Mouse (Mus musculus) CH12.LX (cell line): ENCODE measurements around the gene Pak7.

Source experiments
- MAFK ChIP-seq: IDR thresholded peaks from 2 replicates; pipeline ENCODE4 v1.6.1; 2011; ENCODE audit warnings: low read length, improper control_type of control experiment; ENCODE audit not compliant: insufficient replicate concordance
- MXI1 ChIP-seq: IDR thresholded peaks from 2 replicates; pipeline ENCODE4 v1.6.1; 2011; ENCODE audit warnings: mild to moderate bottlenecking, low read depth, low read length, improper control_type of control experiment
- POLR2A ChIP-seq: IDR thresholded peaks from 2 replicates; pipeline ENCODE4 v1.6.1; 2011; ENCODE audit warnings: low read depth, mild to moderate bottlenecking, improper control_type of control experiment, low read length
- RCOR1 ChIP-seq: conservative IDR thresholded peaks from 2 replicates; pipeline ENCODE4 v1.6.1; 2012; ENCODE audit warnings: low read depth, mild to moderate bottlenecking, inconsistent platforms, low read length, improper control_type of control experiment
- SMC3 ChIP-seq: IDR thresholded peaks from 2 replicates; pipeline ENCODE4 v1.6.1; 2011; ENCODE audit warnings: low read depth, low read length, improper control_type of control experiment
- TBP ChIP-seq: conservative IDR thresholded peaks from 2 replicates; pipeline ENCODE4 v1.6.1; 2011; ENCODE audit warnings: low read depth, low read length, improper control_type of control experiment
- USF1 ChIP-seq: IDR thresholded peaks from 2 replicates; pipeline ENCODE4 v1.6.1; 2014; ENCODE audit warnings: low read depth, mild to moderate bottlenecking, inconsistent platforms, low read length, improper control_type of control experiment
- ZC3H11A ChIP-seq: IDR thresholded peaks from 2 replicates; pipeline ENCODE4 v1.6.1; 2012; ENCODE audit warnings: low read depth, mild to moderate bottlenecking, inconsistent platforms, low read length, improper control_type of control experiment
- ZNF384 ChIP-seq: IDR thresholded peaks from 2 replicates; pipeline ENCODE4 v1.6.1; 2012; ENCODE audit warnings: low read depth, low read length, improper control_type of control experiment, inconsistent platforms

GRCm38 (mm10) chr2:136416381-136416780 is 28.6 kb upstream of the Pak7 start:
- TF ChIP-seq TBP = no peak
- TF ChIP-seq USF1 = no peak
- TF ChIP-seq RCOR1 = no peak
- TF ChIP-seq POLR2A = no peak
- TF ChIP-seq MXI1 = no peak
- TF ChIP-seq MAFK = no peak
- no peak for TF ChIP-seq ZC3H11A
- TF ChIP-seq SMC3 = no peak
- TF ChIP-seq ZNF384 = no peak
